Mouse (Mus musculus): ENCODE measurements at regions not wholly inside any gene's neighbourhood (a gene's known extent, or its start where the extent isn't known, plus 50 kb on each side); places are given as distances from the start of the nearest gene placed in this dataset.

GRCm38 (mm10) chr5:44416844-44417589 is 190.6 kb upstream of the Tapt1 start:
- no peaks in the 10 kb centered on the region for H3K27me3 ChIP-seq (replicated peaks)

GRCm38 (mm10) chr5:44414441-44414840 is 188.0 kb upstream of the Tapt1 start:
- H3K27me3 ChIP-seq (replicated peaks), result no peaks in the 10 kb centered on the region
- H3K9ac ChIP-seq, result no peak overlapping the region
- H3K4me3 ChIP-seq, result no peak overlapping the region
- H3K4me2 ChIP-seq, result no peak overlapping the region
- H3K27ac ChIP-seq, result no peak overlapping the region
- no peaks in the 10 kb centered on the region for H3K4me1 ChIP-seq
- WGBS (ENCODE audit: insufficient replicate concordance), result 84% methylated on average over 7 of the region's 7 CpGs
- H3K9me3 ChIP-seq (replicated peaks), result no peaks in the 10 kb centered on the region
- H3K36me3 ChIP-seq, result no peaks in the 10 kb centered on the region
- ATAC-seq, result no peak

More at GRCm38 (mm10) chr5:44416844-44417589, 190.6 kb upstream of the Tapt1 start:
- no peak overlapping the region for H3K4me2 ChIP-seq
- no peaks in the 10 kb centered on the region for H3K36me3 ChIP-seq
- H3K4me3 ChIP-seq, result no peak overlapping the region
- H3K9ac ChIP-seq, result no peak overlapping the region
- WGBS (ENCODE audit: insufficient replicate concordance), result 64% methylated on average over 4 of the region's 4 CpGs
- no peak for ATAC-seq
- no peaks in the 10 kb centered on the region for H3K4me1 ChIP-seq
- H3K27ac ChIP-seq, result no peak overlapping the region
- H3K9me3 ChIP-seq (replicated peaks), result no peaks in the 10 kb centered on the region

DNA sequence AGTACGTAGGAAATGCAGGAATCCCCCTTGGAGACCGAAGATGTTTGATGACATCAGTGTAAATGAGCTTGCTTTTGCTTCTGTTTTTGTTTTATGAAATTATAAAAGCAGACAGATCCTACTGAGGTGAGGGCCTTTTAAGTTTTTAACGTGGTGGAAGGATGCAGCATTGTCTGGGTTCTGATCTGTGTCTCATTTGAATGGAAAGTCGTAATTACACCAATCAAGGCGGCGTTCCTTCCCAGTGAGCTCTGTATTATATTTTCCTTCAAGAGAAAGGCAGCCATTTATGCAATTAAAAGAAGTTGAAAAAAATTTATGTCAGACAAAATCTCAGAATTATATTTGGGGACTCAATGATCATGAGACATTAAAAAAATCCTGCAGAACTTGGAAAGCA is 176.9 kb upstream of the Tapt1 start:
- Histone ChIP-seq H3K36me3 (no peaks in the 10 kb centered on the region), H3K4me3 (no peak overlapping the region), H3K9me3 (replicated peaks) (no peaks in the 10 kb centered on the region), H3K4me1 (no peaks in the 10 kb centered on the region), H3K27ac (no peak overlapping the region), H3K9ac (no peak overlapping the region), H3K4me2 (no peak overlapping the region), H3K27me3 (replicated peaks) (no peaks in the 10 kb centered on the region)
- 65% methylated on average over 6 of the region's 6 CpGs for WGBS (ENCODE audit: insufficient replicate concordance)
- ATAC-seq, result no peak

DNA sequence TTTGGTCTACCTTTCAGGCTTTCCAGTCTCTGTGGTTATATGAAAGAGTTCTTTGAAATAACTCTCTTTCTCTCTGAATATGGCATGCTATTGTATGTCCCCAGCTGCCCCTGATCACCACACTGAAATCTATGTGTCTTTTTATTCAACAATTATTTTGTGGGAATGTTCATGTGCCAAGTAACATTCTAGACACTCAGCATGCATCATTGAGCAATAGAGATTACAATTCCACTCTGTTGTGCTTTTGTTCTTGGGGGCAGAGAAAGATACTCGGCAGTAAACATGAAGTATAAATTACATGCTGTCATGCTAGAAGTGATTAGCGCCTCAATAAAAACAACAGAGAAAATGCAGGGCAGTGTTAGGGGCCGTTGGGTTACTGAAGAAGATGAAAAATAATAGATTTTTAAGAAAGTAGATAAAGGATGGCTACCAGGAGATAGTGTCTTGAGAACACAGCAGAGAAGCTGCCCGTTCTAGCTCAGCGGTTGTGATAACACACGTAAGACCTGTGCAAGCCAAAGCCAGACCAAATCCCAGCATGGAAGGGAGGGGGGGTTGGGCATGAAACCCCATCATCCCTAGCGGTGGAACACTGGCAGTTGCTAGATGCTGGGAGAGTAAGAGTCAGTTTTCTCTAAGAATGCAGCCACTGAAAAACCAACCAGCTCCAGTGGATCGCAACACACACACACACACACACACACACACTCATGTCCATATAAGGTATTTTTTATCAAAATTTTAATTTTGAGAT is 174.3 kb upstream of the Tapt1 start:
- Histone ChIP-seq H3K36me3 (no peaks in the 10 kb centered on the region), H3K27ac (no peak overlapping the region), H3K4me2 (no peak overlapping the region), H3K4me3 (no peak overlapping the region), H3K4me1 (no peaks in the 10 kb centered on the region), H3K27me3 (replicated peaks) (no peaks in the 10 kb centered on the region), H3K9ac (no peak overlapping the region), H3K9me3 (replicated peaks) (no peaks in the 10 kb centered on the region)
- 68% methylated on average over 8 of the region's 8 CpGs for WGBS (ENCODE audit: insufficient replicate concordance)
- ATAC-seq, result no peak

GRCm38 (mm10) chr5:44387237-44387810 is 160.9 kb upstream of the Tapt1 start:
- H3K4me1 ChIP-seq, result no peaks in the 10 kb centered on the region
- no peak overlapping the region for H3K27ac ChIP-seq
- no peaks in the 10 kb centered on the region for H3K9me3 ChIP-seq (replicated peaks)
- no peak for ATAC-seq
- no peak overlapping the region for H3K9ac ChIP-seq
- no peaks in the 10 kb centered on the region for H3K36me3 ChIP-seq
- H3K27me3 ChIP-seq (replicated peaks), result no peaks in the 10 kb centered on the region
- H3K4me2 ChIP-seq, result no peak overlapping the region
- H3K4me3 ChIP-seq, result no peak overlapping the region
- WGBS (ENCODE audit: insufficient replicate concordance), result 45% methylated on average over 6 of the region's 6 CpGs

- H3K4me1 ChIP-seq, result no peaks in the 10 kb centered on the region
- no peak for ATAC-seq
- H3K27me3 ChIP-seq (replicated peaks), result no peaks in the 10 kb centered on the region
- H3K9ac ChIP-seq, result no peak overlapping the region
- H3K9me3 ChIP-seq (replicated peaks), result no peaks in the 10 kb centered on the region
- H3K4me2 ChIP-seq, result no peak overlapping the region
- H3K36me3 ChIP-seq, result no peaks in the 10 kb centered on the region
- WGBS (ENCODE audit: insufficient replicate concordance), result 52% methylated on average over 6 of the region's 6 CpGs
- H3K27ac ChIP-seq, result no peak overlapping the region
- H3K4me3 ChIP-seq, result no peak overlapping the region
Measured at GRCm38 (mm10) chr5:44386176-44386575, 159.8 kb upstream of the Tapt1 start.

DNA sequence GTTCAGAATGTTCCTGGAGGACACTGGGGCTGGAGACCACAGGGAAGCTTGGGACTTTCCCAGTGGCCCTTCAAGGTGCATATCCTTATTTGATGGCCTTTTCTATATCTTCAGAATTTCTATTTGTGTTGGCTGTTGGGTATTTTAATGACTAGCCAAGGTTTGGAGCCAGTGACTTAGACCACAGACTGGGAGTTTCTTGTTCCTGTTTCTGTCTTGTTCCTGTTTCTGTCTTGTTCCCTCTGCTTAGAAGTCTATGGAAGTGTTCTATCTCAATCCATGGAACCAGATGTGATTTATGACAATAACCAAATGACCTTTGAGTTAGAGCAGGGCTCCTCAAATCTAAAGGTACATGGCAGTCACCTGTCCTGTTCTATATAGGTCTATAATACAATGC is 156.6 kb upstream of the Tapt1 start:
- no peak overlapping the region for H3K9ac ChIP-seq
- H3K4me3 ChIP-seq, result no peak overlapping the region
- no peaks in the 10 kb centered on the region for H3K36me3 ChIP-seq
- H3K9me3 ChIP-seq (replicated peaks), result no peaks in the 10 kb centered on the region
- no peak overlapping the region for H3K27ac ChIP-seq
- H3K4me2 ChIP-seq, result no peak overlapping the region
- no peaks in the 10 kb centered on the region for H3K27me3 ChIP-seq (replicated peaks)
- no peaks in the 10 kb centered on the region for H3K4me1 ChIP-seq
- ATAC-seq, result no peak

- no peak for ATAC-seq
- 14% methylated on average over 4 of the region's 4 CpGs for WGBS (ENCODE audit: insufficient replicate concordance)
Measured at GRCm38 (mm10) chr5:44370006-44370405, 143.6 kb upstream of the Tapt1 start.

GRCm38 (mm10) chr5:44352324-44352723 is 125.9 kb upstream of the Tapt1 start:
- Histone ChIP-seq H3K4me3 (no peak overlapping the region), H3K9ac (no peak overlapping the region), H3K4me2 (no peak overlapping the region), H3K9me3 (replicated peaks) (no peaks in the 10 kb centered on the region), H3K4me1 (no peaks in the 10 kb centered on the region), H3K36me3 (no peaks in the 10 kb centered on the region), H3K27me3 (replicated peaks) (no peaks in the 10 kb centered on the region), H3K27ac (no peak overlapping the region)
- ATAC-seq, result no peak
- 84% methylated on average over 1 of the region's 1 CpGs for WGBS (ENCODE audit: insufficient replicate concordance)

More at GRCm38 (mm10) chr5:44370006-44370405, 143.6 kb upstream of the Tapt1 start:
- no peak overlapping the region for H3K9ac ChIP-seq
- no peaks in the 10 kb centered on the region for H3K27me3 ChIP-seq (replicated peaks)
- H3K4me2 ChIP-seq, result no peak overlapping the region
- no peak overlapping the region for H3K27ac ChIP-seq
- H3K9me3 ChIP-seq (replicated peaks), result no peaks in the 10 kb centered on the region
- H3K4me1 ChIP-seq, result no peaks in the 10 kb centered on the region
- H3K4me3 ChIP-seq, result no peak overlapping the region
- no peaks in the 10 kb centered on the region for H3K36me3 ChIP-seq

GRCm38 (mm10) chr5:44341457-44342014 is 115.1 kb upstream of the Tapt1 start:
- 71% methylated on average over 2 of the region's 2 CpGs for WGBS (ENCODE audit: insufficient replicate concordance)

GRCm38 (mm10) chr5:44338662-44339061 is 112.2 kb upstream of the Tapt1 start:
- WGBS (ENCODE audit: insufficient replicate concordance), result 73% methylated on average over 4 of the region's 4 CpGs
- no peaks in the 10 kb centered on the region for H3K9me3 ChIP-seq (replicated peaks)
- no peak overlapping the region for H3K9ac ChIP-seq
- no peaks in the 10 kb centered on the region for H3K4me1 ChIP-seq
- H3K36me3 ChIP-seq, result no peaks in the 10 kb centered on the region
- H3K27ac ChIP-seq, result no peak overlapping the region
- no peak overlapping the region for H3K4me3 ChIP-seq
- ATAC-seq, result no peak
- no peaks in the 10 kb centered on the region for H3K27me3 ChIP-seq (replicated peaks)
- no peak overlapping the region for H3K4me2 ChIP-seq

More at GRCm38 (mm10) chr5:44341457-44342014, 115.1 kb upstream of the Tapt1 start:
- no peaks in the 10 kb centered on the region for H3K36me3 ChIP-seq
- no peak overlapping the region for H3K4me3 ChIP-seq
- no peaks in the 10 kb centered on the region for H3K27me3 ChIP-seq (replicated peaks)
- ATAC-seq, result no peak
- H3K9me3 ChIP-seq (replicated peaks), result no peaks in the 10 kb centered on the region
- H3K27ac ChIP-seq, result no peak overlapping the region
- no peak overlapping the region for H3K4me2 ChIP-seq
- H3K4me1 ChIP-seq, result no peaks in the 10 kb centered on the region
- H3K9ac ChIP-seq, result no peak overlapping the region

DNA sequence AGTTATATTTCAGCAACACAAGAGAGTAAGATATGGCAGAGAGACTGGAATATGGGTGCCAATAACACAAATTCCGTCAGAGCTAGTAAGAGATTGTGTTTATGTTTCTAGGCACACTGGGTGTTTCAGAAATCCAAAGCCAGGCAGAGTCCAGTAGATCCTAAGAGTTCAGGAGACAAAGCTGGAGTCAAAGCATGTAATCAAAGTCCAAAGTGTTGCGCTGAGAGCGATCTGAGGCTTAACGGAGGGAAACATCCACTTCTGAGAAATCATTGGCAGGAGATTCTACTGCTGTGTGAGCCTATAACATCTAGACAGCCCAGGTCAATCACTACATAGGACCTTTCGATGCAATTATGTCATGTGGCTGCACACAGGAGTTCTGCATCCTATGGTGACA is 109.3 kb upstream of the Tapt1 start:
- H3K9ac ChIP-seq, result no peak overlapping the region
- ATAC-seq, result no peak
- H3K27ac ChIP-seq, result no peak overlapping the region
- no peak overlapping the region for H3K4me3 ChIP-seq
- no peaks in the 10 kb centered on the region for H3K36me3 ChIP-seq
- WGBS (ENCODE audit: insufficient replicate concordance), result 71% methylated on average over 5 of the region's 5 CpGs
- H3K4me1 ChIP-seq, result no peaks in the 10 kb centered on the region
- H3K9me3 ChIP-seq (replicated peaks), result no peaks in the 10 kb centered on the region
- no peaks in the 10 kb centered on the region for H3K27me3 ChIP-seq (replicated peaks)
- no peak overlapping the region for H3K4me2 ChIP-seq

Data from liver, embryonic 12.5 days (tissue).